Mouse (Mus musculus): ENCODE results near the gene Rundc1. TPM values are rescaled to one million over a fixed set of nuclear protein-coding genes. Genes with fewer than 3 reads are reported as not detected.
"Not testable (repeated sequence)": the region's sequence is repeated elsewhere in the genome, so short reads cannot be mapped to it uniquely, and the experiment has no call there.

The Rundc1 gene
- polyA plus RNA-seq, 1 experiment from 2014 or later, result 20.8 TPM

DNA sequence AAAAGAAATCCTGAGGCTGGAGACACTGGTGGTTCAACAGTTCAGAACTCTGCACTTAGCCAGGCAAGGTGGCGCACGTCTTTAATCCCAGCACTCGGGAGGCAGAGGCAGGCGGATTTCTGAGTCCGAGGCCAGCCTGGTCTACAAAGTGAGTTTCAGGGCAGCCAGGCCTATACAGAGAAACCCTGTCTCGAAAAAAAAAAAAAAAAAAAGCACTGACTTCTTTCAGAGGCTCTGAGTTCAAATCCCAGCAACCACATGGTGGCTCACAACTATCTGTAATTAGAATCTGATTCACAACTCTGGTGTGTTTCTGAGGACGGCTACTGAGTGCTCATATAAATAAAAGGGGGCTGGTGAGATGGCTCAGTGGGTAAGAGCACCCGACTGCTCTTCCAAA, 22.0 kb downstream of the Rundc1 start:
- ATAC-seq (ENCODE audit: borderline replicate concordance, extremely low read depth, low FRiP score, low TSS enrichment); H3K4me3 ChIP-seq; H3K27me3 ChIP-seq; H3K9ac ChIP-seq; H3K27ac ChIP-seq; H3K9me3 ChIP-seq; H3K4me2 ChIP-seq: not testable (repeated sequence)
- Histone ChIP-seq H3K4me1 (peaks cover 29% of the 10 kb centered on the region), H3K36me3 (peaks cover 22% of the 10 kb centered on the region)
- 83% methylated on average over 8 of the region's 8 CpGs for WGBS

DNA sequence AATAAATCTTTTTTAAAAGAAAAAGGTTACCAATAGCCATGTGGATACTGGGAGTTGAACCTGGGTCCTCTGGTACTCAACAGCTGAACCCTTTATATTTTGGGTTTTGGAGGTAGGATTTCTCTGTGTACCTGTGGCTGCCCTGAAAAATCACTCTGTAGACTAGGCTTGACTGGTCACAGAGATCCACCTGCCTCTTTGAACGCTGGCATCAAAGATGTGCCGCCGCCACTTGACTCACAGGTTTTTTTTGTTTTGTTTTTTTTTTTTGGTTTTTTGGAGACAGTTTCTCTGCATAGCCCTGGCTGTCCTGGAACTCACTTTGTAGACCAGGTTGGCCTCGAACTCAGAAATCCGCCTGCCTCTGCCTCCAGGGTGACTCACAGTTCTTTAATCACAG, 22.9 kb downstream of the Rundc1 start:
- H3K27ac ChIP-seq, result peak overlapping the region; percentile 78
- no peaks in the 10 kb centered on the region for H3K27me3 ChIP-seq
- no peak overlapping the region for H3K9ac ChIP-seq
- H3K36me3 ChIP-seq, result peaks cover 22% of the 10 kb centered on the region
- peak overlapping the region; percentile 62 for H3K4me2 ChIP-seq
- WGBS, result 80% methylated on average over 5 of the region's 5 CpGs
- peaks cover 29% of the 10 kb centered on the region for H3K4me1 ChIP-seq
- no peak for ATAC-seq (ENCODE audit: borderline replicate concordance, extremely low read depth, low FRiP score, low TSS enrichment)
- H3K9me3 ChIP-seq, result no peaks in the 10 kb centered on the region
- H3K4me3 ChIP-seq, result peak overlapping the region; percentile 55; the same call in 1 of the 2 replicates

DNA sequence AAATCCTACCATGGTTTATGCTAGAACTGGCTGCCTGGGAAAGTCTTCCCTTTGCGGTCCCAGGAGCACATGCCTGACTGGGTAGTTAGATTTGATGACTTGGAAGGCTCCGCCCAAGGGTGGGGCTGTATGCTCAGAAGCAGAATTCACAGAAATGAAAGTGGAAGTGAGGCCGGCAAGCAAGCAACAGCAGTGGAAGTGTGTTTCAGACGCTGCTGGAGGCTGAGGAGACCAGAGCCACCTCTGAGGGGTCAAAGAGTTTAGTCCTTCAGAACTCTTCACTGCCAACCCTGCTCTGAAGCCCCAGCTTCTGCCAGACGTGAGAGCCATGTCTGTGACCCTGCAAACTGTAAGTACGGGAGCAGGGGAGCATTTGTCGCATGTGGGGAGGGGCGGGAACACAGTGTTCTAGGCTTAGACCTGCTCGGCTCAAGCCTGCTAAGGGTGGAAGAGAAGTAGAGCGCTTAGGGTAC, 23.4 kb downstream of the Rundc1 start, which contains the start of gene Ifi35:
TSS of gene Ifi35 (plus strand) at position 134 of the 473 bp plus-strand sequence.
- H3K9ac ChIP-seq, result peak within 1 kb of the TSS; percentile 54
- no peaks in the 10 kb centered on the region for H3K9me3 ChIP-seq
- H3K27me3 ChIP-seq, result no peaks in the 10 kb centered on the region
- H3K27ac ChIP-seq, result peak within 1 kb of the TSS; percentile 78
- H3K4me1 ChIP-seq, result peaks cover 25% of the 10 kb centered on the region
- peak; percentile 72 for ATAC-seq (ENCODE audit: borderline replicate concordance, extremely low read depth, low FRiP score, low TSS enrichment)
- peak within 1 kb of the TSS; percentile 62 for H3K4me2 ChIP-seq
- WGBS, result 15% methylated on average over 10 of the region's 10 CpGs
- peaks cover 22% of the 10 kb centered on the region for H3K36me3 ChIP-seq
- peak within 1 kb of the TSS; percentile 55 for H3K4me3 ChIP-seq

- Histone ChIP-seq H3K36me3 (peaks cover 17% of the 10 kb centered on the region), H3K27ac (0 out of 2 replicates have a peak overlapping the region, but pooled peaks have one; percentile 78), H3K4me1 (peaks cover 19% of the 10 kb centered on the region), H3K4me2 (peak overlapping the region; percentile 62), H3K9ac (peak overlapping the region; percentile 54; the same call in 1 of the 2 replicates), H3K4me3 (peak overlapping the region; percentile 55), H3K9me3 (no peaks in the 10 kb centered on the region), H3K27me3 (no peaks in the 10 kb centered on the region)
- 77% methylated on average over 4 of the region's 4 CpGs for WGBS
- no peak for ATAC-seq (ENCODE audit: borderline replicate concordance, extremely low read depth, low FRiP score, low TSS enrichment)
These were observed 24.0 kb downstream of the Rundc1 start for GRCm38 (mm10) chr11:101448899-101449298.

GRCm38 (mm10) chr11:101449596-101449995, 24.7 kb downstream of the Rundc1 start:
- H3K4me1 ChIP-seq, result peaks cover 12% of the 10 kb centered on the region
- H3K4me3 ChIP-seq; H3K27me3 ChIP-seq; ATAC-seq (ENCODE audit: borderline replicate concordance, extremely low read depth, low FRiP score, low TSS enrichment); H3K9me3 ChIP-seq; H3K27ac ChIP-seq; H3K9ac ChIP-seq: not testable (repeated sequence)
- 64% methylated on average over 4 of the region's 4 CpGs for WGBS
- H3K4me2 ChIP-seq, result peak overlapping the region; percentile 62; the same call in 1 of the 2 replicates
- H3K36me3 ChIP-seq, result peaks cover 10% of the 10 kb centered on the region

- 74% methylated on average over 3 of the region's 3 CpGs for WGBS
- no peak for ATAC-seq (ENCODE audit: borderline replicate concordance, extremely low read depth, low FRiP score, low TSS enrichment)
- no peak overlapping the region for H3K9ac ChIP-seq
These were observed 25.5 kb downstream of the Rundc1 start for GRCm38 (mm10) chr11:101450394-101450793.

GRCm38 (mm10) chr11:101451536-101451935, 26.7 kb downstream of the Rundc1 start:
- WGBS, result 90% methylated on average over 10 of the region's 10 CpGs
- Histone ChIP-seq H3K36me3 (no peaks in the 10 kb centered on the region), H3K4me1 (peaks cover 7% of the 10 kb centered on the region; the same call in 1 of the 2 replicates), H3K9ac (no peak overlapping the region), H3K4me3 (no peak overlapping the region), H3K4me2 (no peak overlapping the region), H3K27me3 (no peaks in the 10 kb centered on the region), H3K27ac (no peak overlapping the region), H3K9me3 (no peaks in the 10 kb centered on the region)
- no peak for ATAC-seq (ENCODE audit: borderline replicate concordance, extremely low read depth, low FRiP score, low TSS enrichment)

More at GRCm38 (mm10) chr11:101450394-101450793, 25.5 kb downstream of the Rundc1 start:
- Histone ChIP-seq H3K9me3 (no peaks in the 10 kb centered on the region), H3K4me2 (no peak overlapping the region), H3K27me3 (no peaks in the 10 kb centered on the region), H3K4me1 (peaks cover 7% of the 10 kb centered on the region; the same call in 1 of the 2 replicates), H3K27ac (no peak overlapping the region), H3K36me3 (peaks cover 5% of the 10 kb centered on the region), H3K4me3 (no peak overlapping the region)

DNA sequence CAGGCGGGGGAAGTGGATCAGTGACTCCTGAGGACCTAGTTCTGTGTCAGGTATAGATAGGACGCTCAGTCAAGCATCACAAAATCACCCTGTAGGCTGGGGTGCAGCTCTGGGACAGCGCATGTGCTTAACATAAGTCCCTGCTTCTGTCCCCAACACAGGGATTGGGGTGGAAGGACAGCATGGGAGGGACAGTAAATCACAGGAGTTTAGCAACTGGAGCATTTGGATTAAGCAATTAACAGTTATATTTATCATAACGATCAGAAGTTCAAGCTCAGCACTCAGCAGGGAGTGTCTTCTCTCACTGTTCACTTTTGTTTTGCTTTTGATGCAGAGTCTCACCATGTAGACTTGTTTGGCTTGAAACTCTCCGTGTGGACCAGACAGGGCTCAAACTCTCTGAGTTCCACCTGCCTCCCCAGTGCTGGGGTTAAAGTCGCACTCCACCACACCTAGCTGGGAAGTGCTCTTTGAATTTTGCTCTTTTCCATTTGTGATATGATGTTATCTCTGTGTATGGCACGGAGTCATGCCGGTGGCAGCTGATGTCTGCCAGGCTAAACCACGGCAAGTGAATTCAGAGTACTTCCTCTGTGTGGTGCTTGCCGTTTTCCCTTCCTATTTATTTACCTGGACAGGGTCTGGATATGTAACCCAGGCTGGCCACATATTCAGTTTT, 27.3 kb downstream of the Rundc1 start:
- WGBS, result 59% methylated on average over 10 of the region's 10 CpGs
- H3K4me1 ChIP-seq, result peaks cover 7% of the 10 kb centered on the region; the same call in 1 of the 2 replicates

GRCm38 (mm10) chr11:101454702-101455101, 29.8 kb downstream of the Rundc1 start:
- Histone ChIP-seq H3K4me3 (no peak overlapping the region), H3K9me3 (no peaks in the 10 kb centered on the region), H3K36me3 (peaks cover 7% of the 10 kb centered on the region; the same call in 1 of the 2 replicates), H3K27ac (no peak overlapping the region), H3K9ac (no peak overlapping the region), H3K4me1 (peaks cover 9% of the 10 kb centered on the region), H3K4me2 (no peak overlapping the region), H3K27me3 (no peaks in the 10 kb centered on the region)
- ATAC-seq (ENCODE audit: borderline replicate concordance, extremely low read depth, low FRiP score, low TSS enrichment), result no peak
- 65% methylated on average over 6 of the region's 6 CpGs for WGBS

More for the DNA sequence above, 27.3 kb downstream of the Rundc1 start:
- Histone ChIP-seq H3K4me3 (no peak overlapping the region), H3K4me2 (no peak overlapping the region), H3K27ac (no peak overlapping the region), H3K36me3 (no peaks in the 10 kb centered on the region), H3K9ac (no peak overlapping the region), H3K9me3 (no peaks in the 10 kb centered on the region), H3K27me3 (no peaks in the 10 kb centered on the region)
- ATAC-seq (ENCODE audit: borderline replicate concordance, extremely low read depth, low FRiP score, low TSS enrichment), result no peak

DNA sequence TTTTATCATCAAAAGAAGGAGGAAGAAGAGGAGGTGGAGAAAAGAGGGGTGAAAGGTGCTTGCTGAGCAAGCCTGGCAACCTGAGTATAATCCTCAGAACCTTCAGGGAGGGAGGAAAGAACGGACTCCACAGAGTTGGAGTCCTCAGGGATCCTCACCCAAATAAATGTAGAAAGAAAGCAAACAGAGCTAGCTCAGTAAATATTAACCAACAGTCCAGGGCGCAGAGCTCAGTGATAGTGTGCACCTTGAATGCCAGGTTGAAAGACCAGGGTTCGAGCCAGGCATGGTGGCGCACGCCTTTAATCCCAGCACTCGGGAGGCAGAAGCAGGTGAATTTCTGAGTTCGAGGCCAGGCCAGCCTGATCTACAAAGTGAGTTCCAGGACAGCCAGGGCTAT, 30.7 kb downstream of the Rundc1 start:
- no peak overlapping the region for H3K27ac ChIP-seq
- H3K4me1 ChIP-seq, result peaks cover 16% of the 10 kb centered on the region
- no peak overlapping the region for H3K4me3 ChIP-seq
- peaks cover 7% of the 10 kb centered on the region; the same call in 1 of the 2 replicates for H3K36me3 ChIP-seq
- no peak overlapping the region for H3K9ac ChIP-seq
- 68% methylated on average over 7 of the region's 7 CpGs for WGBS
- H3K27me3 ChIP-seq, result no peaks in the 10 kb centered on the region
- no peak for ATAC-seq (ENCODE audit: borderline replicate concordance, extremely low read depth, low FRiP score, low TSS enrichment)
- no peak overlapping the region for H3K4me2 ChIP-seq
- no peaks in the 10 kb centered on the region for H3K9me3 ChIP-seq

DNA sequence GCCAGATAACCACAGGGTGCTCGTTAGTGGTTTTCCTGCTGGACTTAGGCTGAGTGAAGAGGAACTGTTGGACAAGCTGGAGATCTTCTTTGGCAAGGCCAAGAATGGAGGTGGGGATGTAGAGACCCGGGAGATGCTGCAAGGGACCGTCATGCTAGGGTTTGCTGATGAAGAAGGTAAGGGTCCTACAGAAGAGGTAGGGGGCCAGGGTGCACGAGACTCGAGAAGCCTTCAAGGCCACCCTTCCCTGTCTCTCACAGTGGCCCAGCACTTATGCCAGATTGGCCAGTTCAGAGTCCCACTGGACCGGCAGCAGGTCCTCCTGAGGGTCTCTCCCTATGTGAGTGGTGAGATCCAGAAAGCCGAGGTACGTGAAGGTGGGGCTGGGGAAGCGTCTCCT, 32.7 kb downstream of the Rundc1 start:
- no peak overlapping the region for H3K4me3 ChIP-seq
- peaks cover 15% of the 10 kb centered on the region; the same call in 1 of the 2 replicates for H3K36me3 ChIP-seq
- no peaks in the 10 kb centered on the region for H3K9me3 ChIP-seq
- no peak for ATAC-seq (ENCODE audit: borderline replicate concordance, extremely low read depth, low FRiP score, low TSS enrichment)
- no peak overlapping the region for H3K27ac ChIP-seq
- peaks cover 21% of the 10 kb centered on the region for H3K4me1 ChIP-seq
- WGBS, result 92% methylated on average over 9 of the region's 9 CpGs
- no peak overlapping the region for H3K4me2 ChIP-seq
- H3K27me3 ChIP-seq, result no peaks in the 10 kb centered on the region
- H3K9ac ChIP-seq, result no peak overlapping the region

DNA sequence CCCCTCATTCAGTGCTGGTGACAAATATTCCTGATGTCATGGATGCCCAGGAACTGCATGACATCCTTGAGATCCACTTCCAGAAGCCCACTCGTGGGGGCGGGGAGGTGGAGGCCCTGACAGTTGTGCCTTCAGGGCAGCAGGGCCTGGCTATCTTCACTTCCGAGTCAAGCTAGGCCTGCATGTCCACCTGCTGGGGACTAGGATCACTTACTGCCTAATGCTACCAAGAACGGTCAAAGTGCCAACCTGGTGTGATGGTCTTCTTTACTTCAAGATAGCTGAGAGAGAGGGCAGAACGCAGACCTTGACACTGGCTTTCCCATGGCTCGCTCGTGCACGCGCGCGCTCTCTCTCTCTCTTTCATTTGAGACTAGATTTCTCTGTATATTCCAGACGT, 33.3 kb downstream of the Rundc1 start:
- no peak for ATAC-seq (ENCODE audit: borderline replicate concordance, extremely low read depth, low FRiP score, low TSS enrichment)
- no peak overlapping the region for H3K4me3 ChIP-seq
- WGBS, result 81% methylated on average over 12 of the region's 12 CpGs
- no peak overlapping the region for H3K4me2 ChIP-seq
- no peaks in the 10 kb centered on the region for H3K9me3 ChIP-seq
- H3K36me3 ChIP-seq, result peaks cover 15% of the 10 kb centered on the region; the same call in 1 of the 2 replicates
- no peaks in the 10 kb centered on the region for H3K27me3 ChIP-seq
- no peak overlapping the region for H3K9ac ChIP-seq
- peaks cover 27% of the 10 kb centered on the region for H3K4me1 ChIP-seq
- no peak overlapping the region for H3K27ac ChIP-seq
